Mouse (Mus musculus) neural tube, embryonic 10.5 days (tissue): ENCODE measurements around the gene Ndufaf3.

ENCODE experiments used
- DNase-seq: peaks from one replicate; pipeline ENCODE4 v3.0.0-alpha.2; 2017; ENCODE audit warnings: low spot score; ENCODE audit errors: extremely low spot score

Ndufaf3 gene

GRCm38 (mm10) chr9:108521604-108522003 is 45.6 kb downstream of the Ndufaf3 start:
- DNase-seq = no peak

- no peak for DNase-seq
Observed at GRCm38 (mm10) chr9:108517931-108518332, 49.3 kb downstream of the Ndufaf3 start.

- DNase-seq = peak; percentile 87
Observed at GRCm38 (mm10) chr9:108517253-108517930, 49.8 kb downstream of the Ndufaf3 start.

- DNase-seq = peak; percentile 94
Observed at GRCm38 (mm10) chr9:108516380-108517251, 50.6 kb downstream of the Ndufaf3 start, which contains the start of gene Qrich1. Qrich1 (plus strand) TSS chr9:108516806.
